Mouse (Mus musculus) adrenal gland, postnatal 25 days (tissue): ENCODE data around the gene Htr2b. TPM values are rescaled to one million over a fixed set of nuclear protein-coding genes. Genes with fewer than 3 reads are reported as not detected.
A peak's percentile ranks its signal among the peaks of the same experiment; 100 is the strongest.

Source experiments
- DNase-seq: peaks from one replicate; pipeline ENCODE4 v3.0.0; 2021; ENCODE audit warnings: mixed read lengths
- total RNA-seq: library from RNA; stranded (reverse); gene quantifications from 2 replicates; pipeline ENCODE4 v1.2.3, GENCODE M21; 2021

Htr2b gene
- total RNA-seq, 1 experiment from 2014 or later: 0.21 TPM

- DNase-seq: no peak
Observed at GRCm38 (mm10) chr1:86076565-86076964, 35.2 kb downstream of the Htr2b start.

- DNase-seq: peak; percentile 85
Observed at GRCm38 (mm10) chr1:86064271-86064991, 47.3 kb downstream of the Htr2b start, which contains the start of gene Psmd1. Gene Psmd1, plus strand, starts transcription at chr1:86064387.

GRCm38 (mm10) chr1:86062523-86062922, 49.2 kb downstream of the Htr2b start:
- DNase-seq: no peak

DNA sequence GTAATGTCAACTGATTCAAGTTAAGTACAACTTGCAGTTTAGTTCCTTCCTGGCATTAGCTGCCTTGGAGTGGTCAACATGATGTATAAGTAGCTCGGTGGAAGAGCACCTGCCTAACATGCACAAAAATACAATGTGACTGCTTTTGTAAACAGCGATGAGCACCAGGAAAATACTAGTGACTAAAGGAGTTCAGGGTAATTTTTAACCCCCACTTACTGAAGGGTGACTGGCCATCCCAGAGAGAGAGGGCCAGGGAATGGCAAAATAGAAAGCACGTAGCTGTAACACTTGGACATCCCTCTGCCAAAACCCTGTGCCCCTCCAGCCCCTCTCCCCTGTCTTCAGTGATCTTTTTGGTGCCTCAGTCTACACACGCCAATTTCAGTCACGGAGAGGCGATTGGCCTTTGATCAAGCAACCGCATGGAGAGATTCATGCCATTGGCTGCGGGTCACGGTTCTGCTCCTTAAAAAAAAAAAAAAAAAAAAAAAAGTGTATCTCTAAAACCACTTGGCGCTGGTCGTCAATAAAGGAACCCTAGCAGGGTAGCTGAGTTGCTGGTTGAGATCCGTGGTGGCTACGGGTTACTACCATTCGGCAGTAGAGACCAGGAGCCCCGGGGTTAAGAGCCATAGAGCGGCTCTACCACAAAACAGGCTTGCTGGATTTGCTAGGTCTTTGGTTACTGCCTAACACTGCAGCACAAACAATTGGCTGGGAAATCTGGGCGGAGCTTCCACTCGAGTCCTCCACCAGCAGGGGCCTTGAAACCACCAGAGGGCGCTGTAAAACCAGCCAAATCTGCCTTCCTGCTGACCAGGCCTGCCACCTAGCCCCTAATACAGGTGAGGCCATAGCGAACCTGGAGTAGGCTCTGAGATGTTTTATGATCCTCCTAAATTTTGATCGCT, 52.7 kb downstream of the Htr2b start:
- peak; percentile 91 for DNase-seq

DNA sequence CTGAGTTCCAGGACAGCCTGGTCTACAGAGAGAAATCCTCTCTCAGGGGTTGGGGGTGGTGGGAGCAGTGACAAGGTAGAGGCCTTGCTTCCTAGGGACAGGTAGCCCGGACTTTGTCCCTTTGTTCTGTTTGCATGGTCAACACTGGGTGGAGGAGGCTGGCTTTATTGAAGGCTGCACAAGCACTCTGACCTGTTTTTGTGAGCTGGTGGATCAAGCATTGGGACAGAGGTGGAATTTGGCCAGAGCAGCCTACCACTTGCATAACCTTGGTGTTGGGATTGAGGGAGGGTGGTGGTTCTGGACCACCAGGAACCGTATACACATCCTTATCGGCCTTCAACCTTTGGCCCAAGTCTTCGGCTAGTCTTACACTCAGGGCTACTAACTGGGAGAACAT, 55.5 kb downstream of the Htr2b start:
- no peak for DNase-seq

GRCm38 (mm10) chr1:86054943-86055342, 56.8 kb downstream of the Htr2b start:
- DNase-seq: no peak

DNA sequence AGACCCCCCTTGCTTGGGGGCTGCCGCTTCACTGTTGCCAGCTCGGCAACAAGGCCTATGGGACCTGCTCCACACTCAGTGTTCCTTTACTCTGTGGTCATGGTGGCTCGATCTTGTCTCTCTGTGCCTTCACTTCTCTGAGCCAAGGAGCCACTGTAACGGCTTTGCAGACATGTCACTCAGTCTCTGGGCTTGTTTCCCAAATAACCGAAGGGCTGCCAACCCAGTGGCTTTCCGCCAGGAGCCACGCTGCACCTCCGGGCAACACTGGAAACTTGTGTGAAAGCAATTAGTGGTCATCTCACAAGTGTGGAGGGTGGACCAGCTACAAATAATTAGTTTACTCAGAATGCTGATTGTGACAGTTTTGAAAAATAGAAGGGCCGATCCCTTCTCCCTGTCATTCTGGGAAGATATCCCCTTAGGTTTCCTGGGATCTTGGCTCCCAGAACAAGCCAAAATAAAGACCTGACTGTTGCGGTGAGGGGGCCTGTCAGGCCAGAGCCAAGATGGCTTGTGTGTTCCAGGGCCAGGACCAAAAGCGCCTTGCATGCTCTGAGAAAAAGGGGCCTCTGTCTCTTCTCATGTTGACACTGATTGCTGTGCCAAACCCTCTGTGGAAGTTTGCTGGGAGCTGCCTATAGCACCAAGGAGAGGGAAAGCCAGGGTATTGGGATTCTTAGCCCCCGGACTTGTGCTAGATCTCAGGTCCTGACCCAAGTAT, 58.4 kb downstream of the Htr2b start:
- peak; percentile 72 for DNase-seq

Other genes with a start within 250 kb of the Htr2b start
- gene Itm2c, start 217.7 kb downstream of the Htr2b start, total RNA-seq: 453 and 521 TPM in 2 replicates
- 0.27 TPM in 1 of 2 replicates, not detected in the other for gene 4933407L21Rik, start 183.5 kb downstream of the Htr2b start, total RNA-seq
- 2.5 and 4.5 TPM in 2 replicates for gene Gpr55, start 151.0 kb downstream of the Htr2b start, total RNA-seq
- not detected in 2 replicates for gene Spata3, start 95.2 kb downstream of the Htr2b start, total RNA-seq
- 0.18 and 0.38 TPM in 2 replicates for gene 2810459M11Rik, start 66.1 kb downstream of the Htr2b start, total RNA-seq
- gene Psmd1, start 47.6 kb downstream of the Htr2b start, total RNA-seq: 124 and 139 TPM in 2 replicates
- gene Gm21972, start 21.7 kb upstream of the Htr2b start, total RNA-seq: 1.5 and 4.6 TPM in 2 replicates
- gene Armc9, start 42.8 kb upstream of the Htr2b start, total RNA-seq: 12.4 and 13.0 TPM in 2 replicates
- 0.12 TPM in 1 of 2 replicates, not detected in the other for gene B3gnt7, start 190.9 kb upstream of the Htr2b start, total RNA-seq
- 238 and 311 TPM in 2 replicates for gene Ncl, start 247.4 kb upstream of the Htr2b start, total RNA-seq